Mouse (Mus musculus): ENCODE data around the gene Hist1h3g. TPM values are rescaled to one million over a fixed set of nuclear protein-coding genes. Genes with fewer than 3 reads are reported as not detected.
"Not testable (repeated sequence)": the region's sequence is repeated elsewhere in the genome, so short reads cannot be mapped to it uniquely, and the experiment has no call there.

Hist1h3g gene
- polyA plus RNA-seq, 1 experiment from 2014 or later: 1.8 TPM

DNA sequence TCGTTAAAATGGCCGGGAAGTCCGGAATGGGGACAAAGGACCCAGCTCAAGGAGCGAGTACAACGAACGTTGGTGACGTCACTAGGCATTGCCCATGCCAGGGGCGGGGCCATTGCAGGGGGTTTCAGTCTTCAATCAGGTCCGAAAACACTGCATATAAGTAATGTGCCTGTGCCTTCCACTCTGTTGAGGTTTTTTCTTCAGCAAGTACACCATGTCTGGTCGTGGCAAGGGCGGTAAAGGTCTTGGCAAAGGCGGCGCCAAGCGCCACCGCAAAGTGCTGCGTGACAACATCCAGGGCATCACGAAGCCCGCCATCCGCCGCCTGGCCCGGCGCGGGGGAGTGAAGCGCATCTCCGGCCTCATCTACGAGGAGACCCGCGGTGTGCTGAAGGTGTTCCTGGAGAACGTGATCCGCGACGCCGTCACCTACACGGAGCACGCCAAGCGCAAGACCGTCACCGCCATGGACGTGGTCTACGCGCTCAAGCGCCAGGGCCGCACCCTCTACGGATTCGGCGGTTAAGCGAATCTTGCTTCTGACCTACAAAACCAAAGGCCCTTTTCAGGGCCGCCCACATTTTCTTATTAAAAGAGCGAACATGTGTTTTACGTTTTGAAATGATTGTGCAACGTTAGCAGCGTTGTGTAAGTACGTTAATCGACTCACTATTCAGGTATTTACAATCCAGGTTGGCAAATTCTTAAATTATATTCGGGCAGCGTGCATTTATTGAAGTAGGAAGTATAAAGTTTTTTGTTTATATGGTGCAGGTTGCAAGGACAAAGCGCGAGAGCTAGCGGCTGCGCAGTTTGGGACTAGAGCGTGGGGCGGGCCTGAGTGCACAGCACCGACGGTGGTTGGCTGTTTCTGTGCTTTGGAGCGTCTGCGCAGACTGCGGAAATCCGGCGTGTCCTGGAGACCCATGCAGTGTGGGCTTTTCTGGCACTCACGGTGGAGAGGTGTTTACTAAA is 4.0 kb upstream of the Hist1h3g start, which contains the start of gene Hist1h4h:
Gene Hist1h4h, plus strand, starts transcription at position 150 of the 975 bp plus-strand sequence.
- H3K27me3 ChIP-seq: no peaks in the 10 kb centered on the region
- H3K9ac ChIP-seq: peak within 1 kb of the TSS; percentile 83
- H3K36me3 ChIP-seq: no peaks in the 10 kb centered on the region
- ATAC-seq (ENCODE audit: low FRiP score): peak; percentile 86
- peaks cover 45% of the 10 kb centered on the region for H3K4me1 ChIP-seq (replicated peaks)
- WGBS: under 1% methylated on average over 59 of the region's 70 CpGs
- H3K4me3 ChIP-seq: peak within 1 kb of the TSS; percentile 51
- H3K4me2 ChIP-seq: peak within 1 kb of the TSS; percentile 74
- H3K9me3 ChIP-seq: no peaks in the 10 kb centered on the region
- peak within 1 kb of the TSS; percentile 96 for H3K27ac ChIP-seq

DNA sequence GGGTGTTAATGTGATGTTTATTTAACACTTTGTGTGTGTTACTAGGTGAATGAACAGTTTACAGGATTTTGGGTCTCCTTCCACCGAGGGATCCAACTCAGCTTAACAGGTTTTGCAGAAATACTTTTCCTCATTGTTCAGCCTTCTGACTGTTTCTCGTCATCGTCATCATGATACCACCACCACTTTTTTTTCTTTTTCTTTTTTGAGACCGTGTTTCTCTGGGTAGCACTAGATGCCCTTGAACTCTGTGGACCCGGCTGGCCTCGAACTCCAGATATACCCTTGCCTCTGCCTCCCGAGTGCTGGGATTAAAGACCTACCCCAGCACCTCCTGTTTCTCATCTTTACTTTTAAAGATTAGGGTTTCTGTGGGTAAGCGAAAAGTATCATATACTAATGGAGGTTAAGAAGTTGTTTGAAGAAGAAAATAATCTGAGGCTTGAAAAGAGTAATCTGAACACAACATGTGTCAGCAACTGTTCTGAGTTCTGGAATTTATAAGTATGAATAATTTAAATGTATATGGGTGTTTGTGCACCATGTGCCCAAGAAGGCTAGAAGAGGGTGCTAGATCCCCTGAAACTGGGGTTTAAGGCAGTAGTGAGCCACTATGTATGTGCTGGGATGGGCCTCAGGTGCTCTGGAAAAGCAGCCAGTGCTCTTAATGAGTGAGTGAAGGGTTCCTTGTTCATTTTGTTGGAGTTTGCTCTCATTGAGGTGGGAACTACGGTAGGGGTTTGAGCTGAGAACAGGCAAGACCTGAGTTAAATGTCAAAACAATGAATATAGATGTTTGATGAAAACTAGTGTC is 2.8 kb upstream of the Hist1h3g start:
- WGBS: 28% methylated on average over 9 of the region's 9 CpGs
- H3K4me1 ChIP-seq (replicated peaks): peaks cover 49% of the 10 kb centered on the region
- peak overlapping the region; percentile 96 for H3K27ac ChIP-seq
- H3K4me2 ChIP-seq: peak overlapping the region; percentile 74
- H3K9ac ChIP-seq: peak overlapping the region; percentile 83
- no peaks in the 10 kb centered on the region for H3K36me3 ChIP-seq
- peak overlapping the region; percentile 51 for H3K4me3 ChIP-seq
- H3K9me3 ChIP-seq: no peaks in the 10 kb centered on the region
- no peaks in the 10 kb centered on the region for H3K27me3 ChIP-seq
- ATAC-seq (ENCODE audit: low FRiP score): no peak

DNA sequence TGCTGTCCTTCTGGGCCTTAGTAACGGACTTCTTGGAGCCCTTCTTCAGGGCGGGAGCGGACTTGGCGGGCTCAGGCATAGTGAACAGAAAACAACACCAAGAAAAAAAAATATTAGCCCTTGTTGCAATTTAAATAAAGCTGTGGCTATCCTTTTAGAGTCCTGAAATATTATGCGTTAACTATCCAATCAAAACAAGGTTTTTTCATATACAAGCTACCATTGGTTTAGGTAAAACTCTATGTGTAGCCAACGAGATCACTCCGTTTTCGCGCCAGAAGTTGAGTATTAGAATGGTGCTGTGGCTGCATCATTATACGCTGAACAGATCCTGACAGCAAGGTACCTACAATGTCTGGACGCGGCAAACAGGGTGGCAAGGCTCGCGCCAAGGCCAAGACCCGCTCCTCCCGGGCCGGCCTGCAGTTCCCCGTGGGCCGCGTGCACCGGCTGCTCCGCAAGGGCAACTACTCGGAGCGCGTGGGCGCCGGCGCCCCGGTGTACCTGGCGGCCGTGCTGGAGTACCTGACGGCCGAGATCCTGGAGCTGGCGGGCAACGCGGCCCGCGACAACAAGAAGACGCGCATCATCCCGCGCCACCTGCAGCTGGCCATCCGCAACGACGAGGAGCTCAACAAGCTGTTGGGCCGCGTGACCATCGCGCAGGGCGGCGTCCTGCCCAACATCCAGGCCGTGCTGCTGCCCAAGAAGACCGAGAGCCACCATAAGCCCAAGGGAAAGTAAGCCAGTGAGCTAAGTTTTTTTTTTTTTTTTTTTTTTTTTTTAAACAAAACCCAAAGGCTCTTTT is 1.5 kb upstream of the Hist1h3g start, which contains the start of gene Hist1h2af:
Gene Hist1h2af, plus strand, starts transcription at position 347 of the 808 bp plus-strand sequence.
- Histone ChIP-seq H3K4me1 (replicated peaks) (peaks cover 44% of the 10 kb centered on the region), H3K9ac (peak within 1 kb of the TSS; percentile 60), H3K4me3 (peak within 1 kb of the TSS; percentile 51), H3K4me2 (peak within 1 kb of the TSS; percentile 74), H3K27ac (peak within 1 kb of the TSS; percentile 96)
- WGBS: under 1% methylated on average over 26 of the region's 53 CpGs
- not testable (repeated sequence) for H3K9me3 ChIP-seq, H3K36me3 ChIP-seq, H3K27me3 ChIP-seq
- 0 out of 2 replicates have a peak, but pooled peaks have one; percentile 23 for ATAC-seq (ENCODE audit: low FRiP score)

DNA sequence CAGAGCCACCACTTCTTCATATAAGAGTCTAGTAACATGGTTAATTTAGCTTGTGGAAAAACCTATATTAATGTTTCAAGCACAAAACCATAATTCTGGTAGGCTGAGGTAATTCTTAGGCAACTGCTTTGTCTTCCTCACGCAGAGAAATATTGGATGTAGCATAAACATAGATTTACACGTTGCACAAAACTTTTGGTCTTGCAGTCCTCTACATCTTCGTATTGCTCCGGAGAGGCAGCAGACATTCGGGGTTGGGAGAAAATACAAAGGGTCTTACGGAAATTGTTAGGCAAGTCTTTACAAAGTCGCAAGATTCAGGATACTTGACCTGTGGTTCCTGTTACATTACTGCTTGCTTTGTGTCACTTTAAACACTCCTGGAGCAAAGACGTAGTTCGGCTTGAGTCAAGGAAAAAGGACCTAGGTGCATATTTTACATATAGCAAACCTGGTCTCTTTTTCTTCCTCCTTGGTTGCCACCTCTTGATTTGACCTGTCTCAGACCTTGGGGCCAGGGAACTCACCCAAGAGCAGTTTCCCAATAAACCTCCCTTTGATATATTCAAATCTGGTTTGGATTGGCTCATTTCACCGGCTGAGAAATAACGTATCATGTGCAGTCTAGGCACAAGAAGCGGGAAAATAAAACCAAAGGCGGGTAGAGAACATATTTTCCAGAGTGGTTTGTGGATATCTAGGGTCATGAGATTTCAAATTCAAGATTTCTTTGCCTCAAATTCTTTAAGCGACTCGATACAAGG is 672 bp upstream of the Hist1h3g start:
- under 1% methylated on average over 15 of the region's 15 CpGs for WGBS

DNA sequence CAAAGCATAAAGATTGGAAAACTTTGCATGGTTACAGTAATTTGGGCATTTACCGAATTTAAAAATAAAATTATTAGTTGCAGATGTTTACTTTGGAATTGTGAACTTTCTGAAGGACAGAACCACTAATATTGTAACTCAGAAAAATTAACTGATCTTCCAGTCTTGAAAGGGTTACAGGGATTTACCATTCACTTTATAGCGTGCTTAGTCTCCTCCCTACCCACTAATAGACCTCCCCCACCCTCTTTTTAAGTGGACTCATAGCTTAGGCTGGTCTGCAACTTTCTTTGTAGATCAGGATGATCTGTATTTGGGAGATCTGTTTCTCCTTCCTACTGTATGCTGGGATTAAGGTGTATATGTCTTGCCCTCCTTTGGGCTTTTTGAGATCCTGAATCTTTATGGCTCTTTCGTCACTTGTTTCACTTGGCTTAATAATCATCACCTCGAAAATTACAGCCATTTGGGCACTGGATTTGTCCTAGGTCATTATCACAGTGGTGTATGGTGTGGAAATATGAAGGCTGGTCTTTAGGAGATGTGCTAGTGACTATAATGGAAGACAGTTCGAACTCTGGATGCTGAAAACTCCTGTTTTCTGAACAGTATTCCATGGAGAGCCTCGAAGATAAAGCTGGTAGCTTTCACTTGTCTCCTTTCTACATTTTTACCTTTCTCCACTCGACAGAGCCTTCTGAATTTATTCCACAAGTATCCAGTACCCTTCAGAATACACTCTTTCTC is 1.0 kb downstream of the Hist1h3g start:
- H3K4me2 ChIP-seq: peak overlapping the region; percentile 74
- H3K27ac ChIP-seq: no peak overlapping the region
- no peaks in the 10 kb centered on the region for H3K36me3 ChIP-seq
- H3K4me1 ChIP-seq (replicated peaks): peaks cover 39% of the 10 kb centered on the region
- no peak for ATAC-seq (ENCODE audit: low FRiP score)
- H3K27me3 ChIP-seq: no peaks in the 10 kb centered on the region
- H3K9me3 ChIP-seq: no peaks in the 10 kb centered on the region
- 23% methylated on average over 7 of the region's 7 CpGs for WGBS
- peak overlapping the region; percentile 43; the same call in 1 of the 2 replicates for H3K9ac ChIP-seq
- peak overlapping the region; percentile 51 for H3K4me3 ChIP-seq

More for the DNA sequence above, 672 bp upstream of the Hist1h3g start:
- no peak for ATAC-seq (ENCODE audit: low FRiP score)
- H3K4me2 ChIP-seq: peak overlapping the region; percentile 74
- no peaks in the 10 kb centered on the region for H3K9me3 ChIP-seq
- no peaks in the 10 kb centered on the region for H3K36me3 ChIP-seq
- no peaks in the 10 kb centered on the region for H3K27me3 ChIP-seq
- peak overlapping the region; percentile 51 for H3K4me3 ChIP-seq
- peak overlapping the region; percentile 60 for H3K9ac ChIP-seq
- H3K4me1 ChIP-seq (replicated peaks): peaks cover 39% of the 10 kb centered on the region
- peak overlapping the region; percentile 69 for H3K27ac ChIP-seq

DNA sequence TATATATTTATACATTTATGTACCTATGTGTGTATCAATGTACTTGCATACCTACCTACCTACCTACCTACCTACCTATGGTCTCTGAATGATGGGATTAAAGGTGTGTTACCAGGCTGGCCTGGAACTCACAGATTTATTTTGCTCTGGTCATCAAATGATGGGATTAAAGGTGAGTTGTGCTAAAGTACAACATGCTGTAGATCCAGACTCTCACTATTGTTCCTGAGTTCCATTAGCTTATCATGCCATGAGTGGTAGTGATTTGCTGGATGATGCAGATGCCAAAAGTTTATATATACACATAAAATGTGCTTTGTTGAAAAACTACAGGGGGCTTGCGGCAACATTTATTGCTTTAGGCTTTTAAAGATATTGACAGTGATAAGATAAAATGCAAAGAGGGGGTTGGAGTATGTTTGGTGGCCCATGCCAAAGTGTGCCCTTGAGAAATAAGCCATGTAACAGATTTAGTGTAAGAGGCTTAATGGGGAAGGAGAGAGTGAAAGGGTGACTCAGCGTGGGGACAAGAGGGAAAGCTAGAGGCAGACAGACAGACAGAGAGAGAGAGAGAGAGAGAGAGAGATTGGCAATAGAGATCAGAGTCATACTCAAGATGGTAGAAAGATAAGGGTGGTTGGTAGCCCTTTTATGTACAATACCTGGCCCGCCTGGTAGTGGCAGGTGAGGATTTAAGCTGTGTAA is 1.9 kb downstream of the Hist1h3g start:
- no peaks in the 10 kb centered on the region for H3K27me3 ChIP-seq
- H3K36me3 ChIP-seq: no peaks in the 10 kb centered on the region
- 87% methylated on average over 3 of the region's 3 CpGs for WGBS
- no peak overlapping the region for H3K4me3 ChIP-seq
- peak overlapping the region; percentile 74 for H3K4me2 ChIP-seq
- no peaks in the 10 kb centered on the region for H3K9me3 ChIP-seq
- H3K9ac ChIP-seq: no peak overlapping the region
- no peak overlapping the region for H3K27ac ChIP-seq
- ATAC-seq (ENCODE audit: low FRiP score): no peak
- H3K4me1 ChIP-seq (replicated peaks): peaks cover 36% of the 10 kb centered on the region

DNA sequence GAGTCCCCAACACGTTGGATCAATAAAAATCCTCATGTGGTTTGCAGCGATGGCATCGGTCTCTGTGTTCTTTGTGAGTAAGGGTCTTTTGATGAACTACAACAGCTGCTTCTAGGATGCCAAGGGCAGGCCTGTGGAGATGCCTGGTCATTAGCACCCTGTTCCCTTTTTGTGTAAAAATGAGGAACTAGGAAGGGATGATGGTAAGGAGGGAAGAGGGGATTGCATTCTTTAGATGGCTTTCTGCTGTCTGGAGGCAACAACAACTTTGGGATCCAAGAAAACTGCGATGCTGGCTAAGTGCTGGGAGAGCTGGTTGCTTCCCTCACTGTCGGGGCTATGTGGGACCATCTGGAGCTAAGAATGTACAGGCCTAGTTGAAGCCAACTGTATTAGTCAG is 3.0 kb downstream of the Hist1h3g start:
- 75% methylated on average over 5 of the region's 5 CpGs for WGBS
- ATAC-seq (ENCODE audit: low FRiP score): no peak
- no peak overlapping the region for H3K4me2 ChIP-seq

DNA sequence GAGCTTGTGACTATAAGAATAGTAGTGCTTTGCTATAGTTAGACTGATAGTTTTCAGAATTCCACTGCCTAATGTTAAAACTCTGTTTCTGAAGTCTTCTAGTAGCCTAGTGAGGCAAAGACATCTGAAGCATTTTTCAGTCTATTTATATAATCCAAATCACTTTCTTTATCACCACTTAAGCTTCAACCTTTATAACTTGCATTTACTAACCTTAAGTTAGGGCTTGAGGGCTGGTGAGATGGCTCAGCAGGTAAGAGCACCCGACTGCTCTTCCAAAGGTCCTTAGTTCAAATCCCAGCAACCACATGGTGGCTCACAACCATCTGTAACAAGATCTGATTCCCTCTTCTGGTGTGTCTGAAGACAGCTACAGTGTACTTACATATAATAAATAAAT is 4.6 kb downstream of the Hist1h3g start:
- not testable (repeated sequence) for ATAC-seq (ENCODE audit: low FRiP score); H3K9ac ChIP-seq; H3K9me3 ChIP-seq; H3K36me3 ChIP-seq; H3K27me3 ChIP-seq; H3K4me2 ChIP-seq; H3K4me3 ChIP-seq; H3K27ac ChIP-seq
- H3K4me1 ChIP-seq (replicated peaks): peaks cover 20% of the 10 kb centered on the region
- WGBS: 64% methylated on average over 1 of the region's 1 CpGs

More for the DNA sequence above, 3.0 kb downstream of the Hist1h3g start:
- Histone ChIP-seq H3K4me1 (replicated peaks) (peaks cover 31% of the 10 kb centered on the region), H3K9ac (no peak overlapping the region), H3K9me3 (no peaks in the 10 kb centered on the region), H3K27me3 (no peaks in the 10 kb centered on the region), H3K4me3 (no peak overlapping the region), H3K27ac (no peak overlapping the region), H3K36me3 (no peaks in the 10 kb centered on the region)

DNA sequence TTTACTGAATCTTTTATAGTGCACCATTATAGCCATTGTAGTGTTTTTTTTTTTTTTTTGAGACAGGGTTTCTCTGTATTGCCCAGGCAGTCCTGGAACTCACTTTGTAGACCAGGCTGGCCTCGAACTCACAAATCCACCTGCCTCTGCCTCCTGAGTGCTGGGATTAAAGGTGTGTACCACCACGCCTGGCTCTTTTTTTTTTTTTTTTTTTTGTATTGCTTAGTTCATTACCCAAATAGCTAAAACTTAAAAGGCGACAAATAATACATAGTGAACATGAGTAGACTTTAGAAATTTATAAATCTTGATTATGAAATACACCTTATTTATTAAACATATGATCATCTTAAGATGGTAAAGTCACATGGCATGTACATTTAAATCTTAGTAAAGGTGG is 6.3 kb downstream of the Hist1h3g start:
- no peak for ATAC-seq (ENCODE audit: low FRiP score)
- H3K4me3 ChIP-seq: no peak overlapping the region
- H3K4me2 ChIP-seq: no peak overlapping the region
- H3K36me3 ChIP-seq: no peaks in the 10 kb centered on the region
- no peaks in the 10 kb centered on the region for H3K27me3 ChIP-seq
- no peak overlapping the region for H3K27ac ChIP-seq
- 97% methylated on average over 3 of the region's 3 CpGs for WGBS
- peaks cover 14% of the 10 kb centered on the region for H3K4me1 ChIP-seq (replicated peaks)
- H3K9me3 ChIP-seq: no peaks in the 10 kb centered on the region
- no peak overlapping the region for H3K9ac ChIP-seq
